Mouse (Mus musculus) hindbrain, postnatal 0 days (tissue): ENCODE data around the gene Ccdc184. TPM values are rescaled to one million over a fixed set of nuclear protein-coding genes. Genes with fewer than 3 reads are reported as not detected.

Source experiments
- ATAC-seq: fragments of 200-750 bp; cut with Nextera tagmentation; 2 replicates; pipeline ENCODE4 v1.8.0; 2017; ENCODE audit warnings: mild to moderate bottlenecking, moderate TSS enrichment, moderate library complexity
- DNase-seq: peaks from one replicate; pipeline ENCODE4 v3.0.0-alpha.2; 2015; ENCODE audit warnings: low spot score
- H3K27ac ChIP-seq: fragments of 300-500 bp; sonication (generic); 2 replicates; pipeline ENCODE4 v1.5.1; 2014; ENCODE audit warnings: mild to moderate bottlenecking
- H3K27me3 ChIP-seq: fragments of 300-500 bp; sonication (generic); 2 replicates; pipeline ENCODE4 v1.6.1; 2014; ENCODE audit warnings: low read length, mixed read lengths; ENCODE audit not compliant: insufficient read depth
- H3K36me3 ChIP-seq: fragments of 300-500 bp; sonication (generic); 2 replicates; pipeline ENCODE4 v1.6.1; 2014; ENCODE audit warnings: low read length, mixed read lengths; ENCODE audit not compliant: insufficient read depth
- H3K4me1 ChIP-seq: fragments of 300-500 bp; sonication (generic); 2 replicates; pipeline ENCODE4 v1.6.1; 2014; ENCODE audit warnings: antibody characterized with exemption, low read length, mixed read lengths; ENCODE audit not compliant: insufficient read depth
- H3K4me2 ChIP-seq: fragments of 300-500 bp; sonication (generic); 2 replicates; pipeline ENCODE4 v1.6.1; 2014; ENCODE audit warnings: low read depth, mild to moderate bottlenecking, low read length, moderate library complexity, mixed read lengths
- H3K4me3 ChIP-seq: fragments of 300-500 bp; sonication (generic); 2 replicates; pipeline ENCODE4 v1.5.1; 2014; ENCODE audit warnings: low read length
- H3K9ac ChIP-seq: fragments of 300-500 bp; sonication (generic); replicated peaks from 2 replicates; pipeline ENCODE4 v1.6.1; 2014; ENCODE audit warnings: mild to moderate bottlenecking, low read length, moderate library complexity, mixed read lengths
- H3K9me3 ChIP-seq: fragments of 300-500 bp; sonication (generic); 2 replicates; pipeline ENCODE4 v1.6.1; 2016; ENCODE audit warnings: low read length, mixed read lengths
- CTCF ChIP-seq: IDR thresholded peaks from 2 replicates; pipeline ENCODE4 v1.5.1; 2016; ENCODE audit warnings: antibody characterized with exemption, control low read depth, low read depth
- whole genome bisulfite sequencing: fragments of 180-500 bp; shearing (Covaris S2); extraction: QIAGEN DNeasy Blood & Tissue Kit; methylation state at CpG from one replicate; pipeline ENCODE4 v1.1.7; 2014; 5-methylcytosine and 5-hydroxymethylcytosine counted together
- polyA plus RNA-seq: library from polyadenylated mRNA; unstranded; fragments of >200 nt; fragmentation: Nextera tagmentation; extraction: Ambion mirVana; gene quantifications from 2 replicates; pipeline ENCODE4 v1.2.1, GENCODE M21; 2015
- total RNA-seq: library from RNA; depleted of rRNA; stranded (reverse); fragments of >200 nt; gene quantifications from 2 replicates; pipeline ENCODE4 v1.2.3, GENCODE M21; 2014; rRNA removed

The Ccdc184 gene
- total and polyA plus RNA-seq, 2 experiments from 2014 or later = 98.0 to 107 TPM

DNA sequence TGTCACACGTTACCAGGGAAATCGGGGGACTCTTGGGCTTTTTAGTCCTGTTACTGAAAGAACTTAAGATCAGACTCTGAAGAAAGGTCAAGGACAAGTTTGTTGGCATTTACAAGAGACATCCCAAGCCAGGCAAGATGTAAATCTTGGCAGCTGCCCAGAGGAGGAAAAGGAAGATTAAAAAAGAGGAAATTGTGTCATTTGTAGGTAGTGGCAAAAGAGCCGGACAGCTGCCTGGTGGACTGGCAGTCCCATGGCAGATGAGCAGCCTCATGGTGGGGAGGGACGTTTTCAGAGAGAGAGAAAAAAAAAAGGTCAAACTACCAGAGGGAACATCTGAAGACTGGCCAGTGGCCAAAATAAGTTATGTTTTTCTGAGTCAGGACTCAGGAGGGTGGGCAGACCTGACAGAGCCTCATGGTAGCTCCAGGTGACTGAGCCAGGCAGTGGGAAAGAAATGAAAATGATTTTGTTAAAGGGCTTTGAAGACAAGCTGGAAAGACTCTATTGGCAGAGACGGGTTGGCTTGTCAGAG is 46.4 kb downstream of the Ccdc184 start:
- no peak for ATAC-seq
- Histone ChIP-seq H3K4me1 (no peaks in the 10 kb centered on the region), H3K27ac (no peak overlapping the region), H3K9ac (no peak overlapping the region), H3K27me3 (no peaks in the 10 kb centered on the region), H3K4me2 (no peak overlapping the region), H3K4me3 (no peak overlapping the region), H3K36me3 (no peaks in the 10 kb centered on the region), H3K9me3 (no peaks in the 10 kb centered on the region)
- 76% methylated on average over 5 of the region's 5 CpGs for WGBS
- no peak for TF ChIP-seq CTCF
- no peak for DNase-seq

DNA sequence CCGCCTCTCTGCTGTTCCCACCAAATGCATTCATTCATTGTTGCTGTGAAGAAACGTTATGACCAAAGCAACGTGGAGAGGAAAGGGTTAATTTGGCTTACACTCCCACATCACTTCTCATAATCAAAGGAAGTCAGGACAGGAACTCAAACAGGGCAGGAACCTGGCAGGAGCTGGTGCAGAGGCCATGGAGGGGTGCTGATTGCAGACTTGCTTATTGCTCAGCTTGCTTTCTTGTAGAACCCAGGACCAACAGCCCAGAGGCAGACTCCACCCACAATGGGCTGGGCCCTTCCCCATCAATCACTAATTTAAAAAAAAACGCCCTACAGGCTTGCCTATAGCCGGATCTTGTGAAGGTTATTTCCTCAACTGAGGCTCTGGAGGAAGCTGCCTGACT is 47.2 kb downstream of the Ccdc184 start:
- DNase-seq (no peak), ATAC-seq (no peak)
- WGBS = 74% methylated on average over 5 of the region's 5 CpGs
- H3K4me1 ChIP-seq = no peaks in the 10 kb centered on the region
- no peak overlapping the region for H3K4me2 ChIP-seq
- no peaks in the 10 kb centered on the region for H3K9me3 ChIP-seq
- no peak for TF ChIP-seq CTCF
- no peak overlapping the region for H3K27ac ChIP-seq
- H3K9ac ChIP-seq = no peak overlapping the region
- no peak overlapping the region for H3K4me3 ChIP-seq
- no peaks in the 10 kb centered on the region for H3K27me3 ChIP-seq
- H3K36me3 ChIP-seq = no peaks in the 10 kb centered on the region

Other genes with a start within 250 kb of the Ccdc184 start
- gene Tmem106c, start 203.0 kb upstream of the Ccdc184 start, total RNA-seq = 53.7 and 57.9 TPM in 2 replicates
- 55.9 and 57.9 TPM in 2 replicates for gene Tmem106c, start 203.0 kb upstream of the Ccdc184 start, polyA plus RNA-seq
- gene Col2a1, start 162.5 kb upstream of the Ccdc184 start, total RNA-seq = 19.3 and 28.9 TPM in 2 replicates
- gene Col2a1, start 162.5 kb upstream of the Ccdc184 start, polyA plus RNA-seq = 7.4 and 8.1 TPM in 2 replicates
- 97.3 and 102 TPM in 2 replicates for gene Pfkm, start 74.6 kb upstream of the Ccdc184 start, total RNA-seq
- gene Pfkm, start 74.6 kb upstream of the Ccdc184 start, polyA plus RNA-seq = 91.5 and 94.0 TPM in 2 replicates
- gene Senp1, start 73.4 kb upstream of the Ccdc184 start, total RNA-seq = 12.7 and 15.0 TPM in 2 replicates
- gene Senp1, start 73.4 kb upstream of the Ccdc184 start, polyA plus RNA-seq = 12.5 TPM in 2 replicates
- gene Asb8, start 1.5 kb upstream of the Ccdc184 start, total RNA-seq = 53.3 and 71.5 TPM in 2 replicates
- gene Asb8, start 1.5 kb upstream of the Ccdc184 start, polyA plus RNA-seq = 52.3 and 55.9 TPM in 2 replicates
- gene Olfr288, start 28.4 kb downstream of the Ccdc184 start, total RNA-seq = not detected in 2 replicates
- not detected in 2 replicates for gene Olfr288, start 28.4 kb downstream of the Ccdc184 start, polyA plus RNA-seq
- not detected in 2 replicates for gene Gm44579, start 53.8 kb downstream of the Ccdc184 start, total RNA-seq
- 0.08 and 0.28 TPM in 2 replicates for gene Gm44579, start 53.8 kb downstream of the Ccdc184 start, polyA plus RNA-seq
- gene Olfr287, start 53.9 kb downstream of the Ccdc184 start, total RNA-seq = 2.0 and 5.4 TPM in 2 replicates
- 2.0 and 2.3 TPM in 2 replicates for gene Olfr287, start 53.9 kb downstream of the Ccdc184 start, polyA plus RNA-seq
- 0.26 TPM in 1 of 2 replicates, not detected in the other for gene Olfr286, start 67.3 kb downstream of the Ccdc184 start, total RNA-seq
- not detected in 2 replicates for gene Olfr286, start 67.3 kb downstream of the Ccdc184 start, polyA plus RNA-seq
- gene H1fnt, start 90.1 kb downstream of the Ccdc184 start, total RNA-seq = not detected in 2 replicates
- not detected in 2 replicates for gene H1fnt, start 90.1 kb downstream of the Ccdc184 start, polyA plus RNA-seq
- 11.2 and 15.1 TPM in 2 replicates for gene Zfp641, start 129.0 kb downstream of the Ccdc184 start, total RNA-seq
- gene Zfp641, start 129.0 kb downstream of the Ccdc184 start, polyA plus RNA-seq = 7.3 and 9.0 TPM in 2 replicates
- gene Olfr285, start 150.2 kb downstream of the Ccdc184 start, total RNA-seq = not detected in 2 replicates
- not detected in 2 replicates for gene Olfr285, start 150.2 kb downstream of the Ccdc184 start, polyA plus RNA-seq
- not detected in 2 replicates for gene Olfr284, start 173.8 kb downstream of the Ccdc184 start, total RNA-seq
- not detected in 2 replicates for gene Olfr284, start 173.8 kb downstream of the Ccdc184 start, polyA plus RNA-seq
- not detected in 2 replicates for gene Olfr283, start 213.8 kb downstream of the Ccdc184 start, total RNA-seq
- gene Olfr283, start 213.8 kb downstream of the Ccdc184 start, polyA plus RNA-seq = not detected in 2 replicates